Mouse (Mus musculus): ENCODE data around the gene Cyp4f15.

Gene Cyp4f15

GRCm38 (mm10) chr17:32685048-32685750 is at the start of gene Cyp4f15:
Cyp4f15 (plus strand) TSS chr17:32685627.
- H3K27me3 ChIP-seq (ENCODE audit: insufficient read depth, low read length), result no peaks in the 10 kb centered on the region
- TF ChIP-seq POU5F1 (IDR thresholded peaks at IDR 0.05; ENCODE audit: borderline replicate concordance, low read length) (no peak), CTCF (conservative IDR thresholded peaks at IDR 0.05; ENCODE audit: low read length) (no peak), NANOG (IDR thresholded peaks at IDR 0.05; ENCODE audit: borderline replicate concordance, low read length) (no peak)
- H3K4me1 ChIP-seq (replicated peaks; ENCODE audit: low read depth, low read length), result peaks cover 15% of the 10 kb centered on the region
- H3K9me3 ChIP-seq (ENCODE audit: low read length), result peaks cover 4% of the 10 kb centered on the region
- no peak within 1 kb of the TSS for H3K4me3 ChIP-seq (replicated peaks; ENCODE audit: low read length)
- H3K36me3 ChIP-seq (ENCODE audit: insufficient read depth, low read length), result no peaks in the 10 kb centered on the region

- Histone ChIP-seq H3K9me3 (ENCODE audit: low read length) (no peaks in the 10 kb centered on the region), H3K4me3 (replicated peaks; ENCODE audit: low read length) (0 out of 2 replicates have a peak overlapping the region, but pooled peaks have one; percentile 8), H3K4me1 (replicated peaks; ENCODE audit: low read depth, low read length) (peaks cover 25% of the 10 kb centered on the region), H3K27me3 (ENCODE audit: insufficient read depth, low read length) (no peaks in the 10 kb centered on the region), H3K36me3 (ENCODE audit: insufficient read depth, low read length) (no peaks in the 10 kb centered on the region)
- no peak for TF ChIP-seq NANOG (IDR thresholded peaks at IDR 0.05; ENCODE audit: borderline replicate concordance, low read length)
- TF ChIP-seq POU5F1 (IDR thresholded peaks at IDR 0.05; ENCODE audit: borderline replicate concordance, low read length), result no peak
- no peak; the same call in 1 of the 2 replicates for TF ChIP-seq CTCF (conservative IDR thresholded peaks at IDR 0.05; ENCODE audit: low read length)
These were observed 49.1 kb upstream of the Cyp4f15 start for GRCm38 (mm10) chr17:32636341-32636740.

GRCm38 (mm10) chr17:32637151-32637550 is 48.3 kb upstream of the Cyp4f15 start:
- H3K9me3 ChIP-seq (ENCODE audit: low read length), result no peaks in the 10 kb centered on the region
- peaks cover 25% of the 10 kb centered on the region for H3K4me1 ChIP-seq (replicated peaks; ENCODE audit: low read depth, low read length)
- no peaks in the 10 kb centered on the region for H3K27me3 ChIP-seq (ENCODE audit: insufficient read depth, low read length)
- H3K36me3 ChIP-seq (ENCODE audit: insufficient read depth, low read length), result no peaks in the 10 kb centered on the region
- H3K4me3 ChIP-seq (replicated peaks; ENCODE audit: low read length), result no peak overlapping the region
- TF ChIP-seq NANOG (IDR thresholded peaks at IDR 0.05; ENCODE audit: borderline replicate concordance, low read length) (no peak), POU5F1 (IDR thresholded peaks at IDR 0.05; ENCODE audit: borderline replicate concordance, low read length) (no peak), CTCF (conservative IDR thresholded peaks at IDR 0.05; ENCODE audit: low read length) (no peak)

GRCm38 (mm10) chr17:32646631-32647030 is 38.8 kb upstream of the Cyp4f15 start:
- no peak overlapping the region for H3K4me3 ChIP-seq (replicated peaks; ENCODE audit: low read length)
- 0 out of 2 replicates have a peak, but pooled peaks cover 2% of the 10 kb centered on the region for H3K4me1 ChIP-seq (replicated peaks; ENCODE audit: low read depth, low read length)
- H3K9me3 ChIP-seq (ENCODE audit: low read length), result peaks cover 9% of the 10 kb centered on the region; the same call in 1 of the 2 replicates
- no peaks in the 10 kb centered on the region for H3K27me3 ChIP-seq (ENCODE audit: insufficient read depth, low read length)
- TF ChIP-seq NANOG (IDR thresholded peaks at IDR 0.05; ENCODE audit: borderline replicate concordance, low read length), result no peak
- no peak for TF ChIP-seq CTCF (conservative IDR thresholded peaks at IDR 0.05; ENCODE audit: low read length)
- TF ChIP-seq POU5F1 (IDR thresholded peaks at IDR 0.05; ENCODE audit: borderline replicate concordance, low read length), result no peak
- no peaks in the 10 kb centered on the region for H3K36me3 ChIP-seq (ENCODE audit: insufficient read depth, low read length)

- Histone ChIP-seq H3K4me1 (replicated peaks; ENCODE audit: low read depth, low read length) (no peaks in the 10 kb centered on the region), H3K36me3 (ENCODE audit: insufficient read depth, low read length) (no peaks in the 10 kb centered on the region), H3K9me3 (ENCODE audit: low read length) (no peaks in the 10 kb centered on the region), H3K4me3 (replicated peaks; ENCODE audit: low read length) (no peak overlapping the region), H3K27me3 (ENCODE audit: insufficient read depth, low read length) (no peaks in the 10 kb centered on the region)
- TF ChIP-seq CTCF (conservative IDR thresholded peaks at IDR 0.05; ENCODE audit: low read length) (no peak), POU5F1 (IDR thresholded peaks at IDR 0.05; ENCODE audit: borderline replicate concordance, low read length) (no peak), NANOG (IDR thresholded peaks at IDR 0.05; ENCODE audit: borderline replicate concordance, low read length) (no peak)
These were observed 31.6 kb upstream of the Cyp4f15 start for GRCm38 (mm10) chr17:32653860-32654259.

- no peaks in the 10 kb centered on the region for H3K27me3 ChIP-seq (ENCODE audit: insufficient read depth, low read length)
- no peak overlapping the region for H3K4me3 ChIP-seq (replicated peaks; ENCODE audit: low read length)
- H3K36me3 ChIP-seq (ENCODE audit: insufficient read depth, low read length), result no peaks in the 10 kb centered on the region
These were observed 28.4 kb upstream of the Cyp4f15 start for GRCm38 (mm10) chr17:32657041-32657440.

GRCm38 (mm10) chr17:32658246-32658645 is 27.2 kb upstream of the Cyp4f15 start:
- Histone ChIP-seq H3K4me3 (replicated peaks; ENCODE audit: low read length) (no peak overlapping the region), H3K27me3 (ENCODE audit: insufficient read depth, low read length) (no peaks in the 10 kb centered on the region)
- TF ChIP-seq POU5F1 (IDR thresholded peaks at IDR 0.05; ENCODE audit: borderline replicate concordance, low read length), result no peak
- no peak for TF ChIP-seq CTCF (conservative IDR thresholded peaks at IDR 0.05; ENCODE audit: low read length)
- TF ChIP-seq NANOG (IDR thresholded peaks at IDR 0.05; ENCODE audit: borderline replicate concordance, low read length), result no peak

More at GRCm38 (mm10) chr17:32657041-32657440, 28.4 kb upstream of the Cyp4f15 start:
- Histone ChIP-seq H3K4me1 (replicated peaks; ENCODE audit: low read depth, low read length) (no peaks in the 10 kb centered on the region), H3K9me3 (ENCODE audit: low read length) (no peaks in the 10 kb centered on the region)
- TF ChIP-seq CTCF (conservative IDR thresholded peaks at IDR 0.05; ENCODE audit: low read length), result no peak
- no peak for TF ChIP-seq POU5F1 (IDR thresholded peaks at IDR 0.05; ENCODE audit: borderline replicate concordance, low read length)
- TF ChIP-seq NANOG (IDR thresholded peaks at IDR 0.05; ENCODE audit: borderline replicate concordance, low read length), result no peak

GRCm38 (mm10) chr17:32658712-32659111 is 26.7 kb upstream of the Cyp4f15 start, which contains the start of gene Cyp4f40:
Cyp4f40 (plus strand) TSS chr17:32658900.
- no peaks in the 10 kb centered on the region for H3K36me3 ChIP-seq (ENCODE audit: insufficient read depth, low read length)
- H3K4me1 ChIP-seq (replicated peaks; ENCODE audit: low read depth, low read length), result no peaks in the 10 kb centered on the region
- no peaks in the 10 kb centered on the region for H3K9me3 ChIP-seq (ENCODE audit: low read length)
- TF ChIP-seq CTCF (conservative IDR thresholded peaks at IDR 0.05; ENCODE audit: low read length), result no peak
- no peak for TF ChIP-seq POU5F1 (IDR thresholded peaks at IDR 0.05; ENCODE audit: borderline replicate concordance, low read length)
- no peak for TF ChIP-seq NANOG (IDR thresholded peaks at IDR 0.05; ENCODE audit: borderline replicate concordance, low read length)
- no peaks in the 10 kb centered on the region for H3K27me3 ChIP-seq (ENCODE audit: insufficient read depth, low read length)
- no peak within 1 kb of the TSS for H3K4me3 ChIP-seq (replicated peaks; ENCODE audit: low read length)

More at GRCm38 (mm10) chr17:32658246-32658645, 27.2 kb upstream of the Cyp4f15 start:
- Histone ChIP-seq H3K4me1 (replicated peaks; ENCODE audit: low read depth, low read length) (no peaks in the 10 kb centered on the region), H3K9me3 (ENCODE audit: low read length) (no peaks in the 10 kb centered on the region), H3K36me3 (ENCODE audit: insufficient read depth, low read length) (no peaks in the 10 kb centered on the region)
